Mouse (Mus musculus): ENCODE measurements around the gene Olfr76. TPM values are rescaled to one million over a fixed set of nuclear protein-coding genes. Genes with fewer than 3 reads are reported as not detected.
"Not testable (repeated sequence)": the region's sequence is repeated elsewhere in the genome, so short reads cannot be mapped to it uniquely, and the experiment has no call there.

Gene Olfr76
- not detected for total RNA-seq (2021)
- long read RNA-seq, experiment 1 = 0 reads
- long read RNA-seq, experiment 2 = 0 reads

DNA sequence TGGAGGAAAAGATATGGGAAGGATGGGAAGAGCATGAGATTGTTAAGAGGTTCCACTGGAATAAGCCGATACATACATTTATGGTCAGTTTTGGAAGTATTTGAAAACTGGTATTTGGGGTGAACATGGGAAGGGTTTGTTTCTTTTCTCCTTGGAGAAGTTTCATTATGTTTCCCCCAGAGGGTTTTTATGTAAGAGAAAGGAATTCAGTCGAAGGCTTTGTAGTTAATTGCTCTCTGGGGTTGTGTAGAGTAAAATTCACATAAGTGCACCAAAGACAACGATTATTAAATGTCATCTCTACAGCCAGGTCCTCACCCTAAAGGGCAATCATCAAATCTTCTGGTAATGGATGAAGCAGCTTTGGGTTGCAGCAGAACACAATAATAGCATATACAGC lies at the start of gene Olfr76:
Olfr76 (minus strand) TSS at position 101 of the 400 bp plus-strand sequence.
- DNase-seq = no peak

DNA sequence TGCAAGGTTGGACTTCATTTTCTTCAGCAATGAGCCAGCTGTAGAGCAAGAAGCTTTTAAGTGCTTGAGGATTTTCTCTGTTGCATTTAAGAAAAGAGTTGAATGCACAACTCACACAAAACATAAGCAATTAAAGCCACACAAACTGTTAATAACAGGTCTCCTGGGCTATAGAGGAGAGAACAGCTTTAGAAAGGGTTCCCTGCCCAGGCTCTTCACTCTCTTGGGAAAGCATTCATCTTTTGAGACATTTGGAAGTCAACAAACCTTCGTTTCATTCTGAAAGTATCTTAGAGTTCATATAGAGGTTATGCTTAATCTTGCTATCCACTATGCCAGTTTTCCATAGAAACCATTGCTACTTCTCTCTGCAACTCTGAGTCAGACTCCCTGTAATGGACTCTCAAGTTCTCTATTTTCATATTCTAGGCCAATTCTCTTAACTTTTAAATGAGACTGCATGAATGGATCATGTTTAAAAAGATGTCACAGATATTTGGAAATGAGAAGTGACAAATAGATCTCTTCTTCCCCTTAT lies 47.1 kb upstream of the Olfr76 start, which contains the start of gene Olfr1555-ps1:
Olfr1555-ps1 (minus strand) TSS at position 51 of the 538 bp plus-strand sequence.
- not testable (repeated sequence) for DNase-seq

DNA sequence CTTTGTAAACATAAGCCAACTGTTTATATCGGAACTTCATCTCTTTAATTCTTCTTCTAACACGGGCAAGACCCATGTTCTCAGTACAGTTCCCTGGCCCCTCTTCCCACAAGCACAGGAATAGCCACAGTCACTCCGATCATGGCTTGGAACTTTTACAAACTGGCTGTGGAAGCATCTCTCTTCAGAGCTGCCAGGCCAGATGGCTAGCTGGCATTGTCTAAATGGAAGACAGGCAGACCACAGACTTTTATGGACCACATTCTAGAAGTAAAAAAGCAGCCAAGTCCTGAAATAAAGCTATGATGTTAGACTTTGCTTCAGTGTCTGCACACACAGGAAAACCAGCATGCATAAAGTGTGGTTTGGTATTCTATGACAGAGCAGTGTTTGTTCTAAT lies 22.4 kb upstream of the Olfr76 start:
- DNase-seq = no peak

DNA sequence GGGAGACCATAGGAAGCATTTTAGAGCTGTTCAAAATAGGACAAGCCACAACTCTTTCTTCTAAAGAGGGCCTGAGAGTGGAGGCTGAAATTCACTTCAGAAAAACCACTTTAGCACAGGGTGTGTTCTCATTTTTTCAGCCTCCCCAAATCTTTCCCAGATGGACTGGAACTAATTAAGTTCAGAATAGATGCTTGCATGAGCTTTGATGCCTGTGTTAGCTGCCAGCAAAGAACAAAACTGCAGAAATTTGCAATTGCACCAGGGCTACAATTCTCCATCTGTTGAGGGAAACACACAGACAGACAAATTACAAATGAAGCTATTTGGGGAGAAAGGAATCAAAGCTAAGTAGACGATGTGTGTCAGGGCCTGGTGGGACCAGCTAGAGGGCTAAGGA lies 20.4 kb upstream of the Olfr76 start:
- no peak for DNase-seq

GRCm38 (mm10) chr19:12134289-12134688 lies 11.3 kb upstream of the Olfr76 start:
- peak; percentile 27 for DNase-seq

DNA sequence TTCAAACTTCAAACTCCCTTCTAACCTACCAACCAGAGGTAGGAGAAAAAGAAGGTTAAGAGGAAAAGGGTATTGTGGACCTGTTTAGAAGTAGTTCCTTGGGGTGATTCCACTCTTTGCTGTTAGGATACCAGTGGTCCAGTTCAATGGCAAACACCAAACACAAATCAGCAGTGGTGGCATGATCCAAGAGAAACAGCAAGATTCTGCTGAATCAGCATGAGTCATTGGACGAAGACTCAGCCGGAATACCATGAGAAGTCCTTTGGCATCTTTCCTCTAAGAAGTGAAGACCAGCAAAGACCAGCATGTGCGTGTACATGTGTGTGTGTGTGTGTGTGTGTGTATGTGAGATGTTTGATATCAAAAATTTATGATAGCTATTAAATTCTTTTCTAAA lies 6.5 kb downstream of the Olfr76 start:
- DNase-seq = no peak

GRCm38 (mm10) chr19:12115797-12116196 lies 7.2 kb downstream of the Olfr76 start, which contains the start of gene Olfr1428:
Olfr1428 (minus strand) TSS chr19:12115897.
- no peak for DNase-seq

- DNase-seq = no peak
Measured at GRCm38 (mm10) chr19:12113807-12114206, 9.2 kb downstream of the Olfr76 start.

DNA sequence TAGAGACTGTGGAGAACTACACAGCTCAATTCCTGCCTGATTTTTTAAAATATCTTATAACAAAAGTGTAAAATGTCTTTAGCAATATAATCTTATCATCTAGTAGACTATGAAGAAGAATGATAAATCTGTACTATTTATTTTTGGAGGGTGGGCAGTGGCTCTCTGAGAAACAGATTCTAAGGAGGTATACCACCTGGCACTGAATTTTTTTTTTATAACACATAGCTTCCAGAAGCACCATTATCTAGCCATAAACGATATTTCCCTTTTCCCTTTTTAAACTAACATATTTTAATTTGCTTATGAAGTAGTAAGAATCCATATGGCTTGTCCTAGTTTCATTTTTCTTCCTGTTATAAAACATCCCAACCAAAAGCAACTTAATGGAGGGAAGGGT lies 18.5 kb downstream of the Olfr76 start:
- DNase-seq = no peak

- no peak for DNase-seq
Measured at GRCm38 (mm10) chr19:12103234-12103633, 19.8 kb downstream of the Olfr76 start, which contains the start of gene Olfr1427. Olfr1427 (minus strand) TSS chr19:12103334.

GRCm38 (mm10) chr19:12091913-12092312 lies 31.1 kb downstream of the Olfr76 start, which contains the start of gene Olfr1426:
Olfr1426 (minus strand) TSS chr19:12092013.
- no peak for DNase-seq

DNA sequence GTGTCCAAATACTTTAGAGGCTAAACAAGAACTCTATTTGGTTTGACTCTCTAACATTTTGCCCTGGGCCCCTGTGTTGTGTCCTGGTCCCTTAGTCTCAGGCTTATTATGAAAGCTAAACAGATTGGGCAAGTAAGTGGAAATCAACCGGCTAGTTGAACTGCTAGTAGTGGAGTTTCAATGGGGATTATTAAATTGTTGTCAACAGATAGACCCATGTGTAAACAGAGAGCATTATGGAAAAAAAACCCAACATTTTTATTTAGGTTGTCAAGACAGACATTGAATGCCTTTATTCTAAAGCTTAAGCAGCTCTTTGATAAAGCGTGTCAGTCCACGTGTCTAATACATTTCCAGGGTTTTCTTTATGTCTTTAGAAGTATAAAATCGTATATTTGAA lies 45.4 kb downstream of the Olfr76 start, which contains the start of gene Olfr1425:
Olfr1425 (minus strand) TSS at position 101 of the 400 bp plus-strand sequence.
- DNase-seq = not testable (repeated sequence)

- DNase-seq = not testable (repeated sequence)
Measured at GRCm38 (mm10) chr19:12069546-12069945, 53.5 kb downstream of the Olfr76 start.

Other genes with a start within 250 kb of the Olfr76 start
- gene Olfr1419, start 248.1 kb downstream of the Olfr76 start, total RNA-seq (2021) = not detected
- not detected for gene Olfr1420, start 236.6 kb downstream of the Olfr76 start, total RNA-seq (2021)
- gene Patl1, start 210.8 kb downstream of the Olfr76 start, total RNA-seq (2021) = 10 to 100 TPM; 30.5 to 34.7 TPM
- 10 to 100 TPM; 60.8 to 65.6 TPM for gene Osbp, start 157.3 kb downstream of the Olfr76 start, total RNA-seq (2021)
- not detected for gene Olfr1423, start 81.9 kb downstream of the Olfr76 start, total RNA-seq (2021)
- gene Olfr1424, start 60.5 kb downstream of the Olfr76 start, total RNA-seq (2021) = not detected
- gene Olfr1425, start 45.5 kb downstream of the Olfr76 start, total RNA-seq (2021) = not detected
- not detected for gene Olfr1426, start 31.2 kb downstream of the Olfr76 start, total RNA-seq (2021)
- gene Olfr1427, start 19.9 kb downstream of the Olfr76 start, total RNA-seq (2021) = not detected
- not detected for gene Olfr1428, start 7.3 kb downstream of the Olfr76 start, total RNA-seq (2021)
- gene Olfr1555-ps1, start 46.9 kb upstream of the Olfr76 start, total RNA-seq (2021) = not detected
- not detected for gene Olfr1431, start 77.4 kb upstream of the Olfr76 start, total RNA-seq (2021)
- not detected for gene Olfr1432, start 109.4 kb upstream of the Olfr76 start, total RNA-seq (2021)
- not detected for gene Olfr262, start 118.5 kb upstream of the Olfr76 start, total RNA-seq (2021)
- gene Olfr235, start 137.8 kb upstream of the Olfr76 start, total RNA-seq (2021) = not detected
- not detected for gene Olfr1434, start 156.7 kb upstream of the Olfr76 start, total RNA-seq (2021)
- gene Olfr1436, start 175.9 kb upstream of the Olfr76 start, total RNA-seq (2021) = not detected
- gene Olfr1437, start 201.9 kb upstream of the Olfr76 start, total RNA-seq (2021) = not detected
- gene Olfr1438-ps1, start 212.7 kb upstream of the Olfr76 start, total RNA-seq (2021) = not detected

Measured in adrenal gland, postnatal 10 days (tissue).